Mouse (Mus musculus): ENCODE measurements around the gene Sel1l2.
"Not testable (repeated sequence)": the region's sequence is repeated elsewhere in the genome, so short reads cannot be mapped to it uniquely, and the experiment has no call there.

The Sel1l2 gene

GRCm38 (mm10) chr2:140214519-140215027 lies 174.9 kb downstream of the Sel1l2 start:
- no peak for DNase-seq (ENCODE audit: low read depth, low spot score)

DNA sequence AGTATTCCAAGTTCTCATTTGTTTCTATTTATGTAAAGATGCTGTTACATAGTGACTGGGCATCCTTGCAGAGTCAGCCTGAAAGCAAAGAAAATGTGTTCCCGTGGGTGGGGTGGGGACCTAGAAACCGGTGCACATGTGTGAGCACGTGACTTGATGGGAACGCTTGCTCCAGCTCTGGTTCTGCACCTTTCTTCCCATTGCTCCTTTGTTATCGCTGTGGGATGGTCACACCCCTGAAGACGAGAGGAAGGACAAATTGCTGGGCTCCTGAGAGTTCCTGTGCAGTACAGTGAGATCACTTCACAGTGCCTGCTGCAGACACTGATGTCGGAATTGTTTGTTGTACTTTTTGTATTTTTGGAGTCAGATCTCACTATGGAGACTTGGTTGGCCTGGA lies 185.8 kb downstream of the Sel1l2 start:
- no peak for DNase-seq (ENCODE audit: low read depth, low spot score)

DNA sequence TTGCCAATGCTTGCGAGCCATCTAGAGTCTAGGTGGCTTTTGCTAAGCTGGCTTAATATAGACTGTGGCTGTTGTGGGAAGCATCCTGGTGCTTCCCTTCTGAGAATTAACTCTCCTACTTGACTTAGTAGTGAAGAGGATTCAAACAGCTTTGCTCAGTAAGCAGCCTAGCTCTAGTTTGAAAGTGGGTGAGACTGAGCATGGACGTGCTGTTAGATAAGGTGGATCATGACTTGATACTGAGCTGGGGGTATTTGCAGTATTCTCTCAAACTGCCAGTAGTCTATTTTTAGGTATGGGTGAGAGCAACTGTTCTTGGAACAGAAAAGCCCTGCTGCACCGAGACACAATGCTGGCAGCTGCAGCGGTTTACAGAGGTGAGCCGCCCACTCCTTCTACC lies 186.9 kb downstream of the Sel1l2 start:
- DNase-seq (ENCODE audit: low read depth, low spot score): no peak

DNA sequence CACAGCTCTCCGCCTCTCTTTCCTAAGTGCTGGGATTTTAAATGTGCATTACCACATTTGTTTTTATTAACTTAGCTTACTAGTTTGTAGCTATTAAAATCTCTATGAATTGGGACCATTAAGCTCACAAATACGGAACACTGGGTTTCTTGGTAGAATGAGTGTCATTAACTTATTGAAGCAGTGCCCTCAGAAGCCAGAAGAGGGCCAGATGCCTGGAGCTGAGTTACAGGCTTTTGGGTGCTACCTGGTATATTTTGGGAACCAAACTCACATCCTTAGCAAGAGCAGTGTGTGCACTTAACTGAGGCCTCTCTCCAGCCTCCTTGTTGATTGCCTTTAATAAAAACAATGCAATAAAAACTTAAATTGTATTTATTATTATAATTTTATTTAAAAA lies 188.8 kb downstream of the Sel1l2 start:
- DNase-seq (ENCODE audit: low read depth, low spot score): no peak

- DNase-seq (ENCODE audit: low read depth, low spot score): not testable (repeated sequence)
These were observed 203.8 kb downstream of the Sel1l2 start for GRCm38 (mm10) chr2:140185685-140186210.
